In genomic region chr3:98104851-98105471, GRCm38 (mm10) we compare ENCODE assay signal across 11 mouse cellular contexts. TPM values are rescaled to one million over a fixed set of nuclear protein-coding genes. Genes with fewer than 3 reads are reported as not detected.
DNase-seq lines count a peak whose midpoint lies in the region; ATAC-seq and TF ChIP-seq lines count a peak whose summit lies in the region.
"Had no signal": no experiment of that assay in that cellular context is flagged by ENCODE, and none has a peak within 500 bp of the region (broad histone marks: within the 10 kb centered on the region; RNA-seq: fewer than 3 reads in every experiment).

No protein-coding gene starts in this region.

- H3K9me3 ChIP-seq in forebrain, postnatal 0 days (ENCODE audit: low read length): 0 out of 2 replicates have a peak, but pooled peaks cover 4% of the 10 kb centered on the region
- H3K9me3 ChIP-seq in kidney, postnatal 0 days (replicated peaks; ENCODE audit: low read length): no peaks in the 10 kb centered on the region; the same call in 1 of the 2 replicates
- no peaks in the 10 kb centered on the region for H3K9me3 ChIP-seq in neural tube, embryonic 15.5 days (replicated peaks)

- H3K4me3 ChIP-seq in forebrain, postnatal 0 days (ENCODE audit: low read depth, low read length): no peak overlapping the region
- no peak overlapping the region for H3K4me3 ChIP-seq in kidney, postnatal 0 days (replicated peaks; ENCODE audit: low read depth, low read length)
- no peak overlapping the region for H3K4me3 ChIP-seq in neural tube, embryonic 15.5 days (replicated peaks)
- H3K4me3 ChIP-seq: megakaryocyte, embryonic 14.5 days had no signal

- H3K4me2 ChIP-seq in forebrain, postnatal 0 days (ENCODE audit: low read depth): no peak overlapping the region
- no peak overlapping the region for H3K4me2 ChIP-seq in kidney, postnatal 0 days (ENCODE audit: low read length)
- H3K4me2 ChIP-seq in neural tube, embryonic 15.5 days: no peak overlapping the region

- peaks cover 11% of the 10 kb centered on the region for H3K36me3 ChIP-seq in forebrain, postnatal 0 days (ENCODE audit: insufficient read depth)
- peaks cover 63% of the 10 kb centered on the region for H3K36me3 ChIP-seq in kidney, postnatal 0 days (ENCODE audit: insufficient read depth, low read length)
- peaks cover 13% of the 10 kb centered on the region for H3K36me3 ChIP-seq in neural tube, embryonic 15.5 days

- intact Hi-C loops in left cerebral cortex, postnatal 4 days (cut with DNase I): no loop called here

- no peak overlapping the region for H3K9ac ChIP-seq in forebrain, postnatal 0 days
- H3K9ac ChIP-seq in kidney, postnatal 0 days (ENCODE audit: low read depth, low read length): no peak overlapping the region
- no peak overlapping the region for H3K9ac ChIP-seq in neural tube, embryonic 15.5 days (replicated peaks)

- DNase-seq in left cerebral cortex, postnatal 4 days: peak; percentile 49
- DNase-seq in left cerebral cortex, adult 9 months (ENCODE audit: low spot score in 2 of 2): no peak
- peak; percentile 47 for DNase-seq in forebrain, postnatal 0 days
- no peak for DNase-seq in kidney, postnatal 0 days (ENCODE audit: low spot score)
- DNase-seq in right cerebral cortex, adult 18-20 months: no peak
- no peak for DNase-seq in B cell, adult 2 months

- TF ChIP-seq CTCF in forebrain, postnatal 0 days (IDR thresholded peaks at IDR 0.05; ENCODE audit: low read depth): no peak
- TF ChIP-seq CTCF in kidney, postnatal 0 days (IDR thresholded peaks at IDR 0.05; ENCODE audit: low read depth): no peak

- H3K27ac ChIP-seq in forebrain, postnatal 0 days (ENCODE audit: low read depth, low read length): peak overlapping the region; percentile 29
- peak overlapping the region; percentile 15; the same call in 1 of the 2 replicates for H3K27ac ChIP-seq in kidney, postnatal 0 days
- peak overlapping the region; percentile 72 for H3K27ac ChIP-seq in neural tube, embryonic 15.5 days (replicated peaks)

- ATAC-seq in forebrain, postnatal 0 days: peak; percentile 16
- no peak for ATAC-seq in kidney, postnatal 0 days (replicated peaks; ENCODE audit: low FRiP score, low read depth)
- ATAC-seq in neural tube, embryonic 15.5 days (ENCODE audit: low FRiP score): peak; percentile 58
- no peak for ATAC-seq in megakaryocyte-erythroid progenitor cell, adult 5-6 weeks (replicated peaks; ENCODE audit: low FRiP score, low TSS enrichment, poor library complexity, severe bottlenecking)

- no peaks in the 10 kb centered on the region for H3K27me3 ChIP-seq in forebrain, postnatal 0 days (ENCODE audit: insufficient read depth, low read length)
- no peaks in the 10 kb centered on the region for H3K27me3 ChIP-seq in kidney, postnatal 0 days (ENCODE audit: insufficient read depth, low read length)
- no peaks in the 10 kb centered on the region for H3K27me3 ChIP-seq in neural tube, embryonic 15.5 days (replicated peaks)
- H3K27me3 ChIP-seq: megakaryocyte, embryonic 14.5 days had no signal

- 19% methylated on average over 9 of the region's 9 CpGs for WGBS in forebrain, postnatal 0 days
- WGBS in kidney, postnatal 0 days: 54% methylated on average over 9 of the region's 9 CpGs
- WGBS in neural tube, embryonic 15.5 days: 23% methylated on average over 9 of the region's 9 CpGs

- peaks cover 24% of the 10 kb centered on the region for H3K4me1 ChIP-seq in forebrain, postnatal 0 days (ENCODE audit: insufficient read depth)
- 0 out of 2 replicates have a peak, but pooled peaks cover 3% of the 10 kb centered on the region for H3K4me1 ChIP-seq in kidney, postnatal 0 days (replicated peaks; ENCODE audit: insufficient read depth, low read length)
- peaks cover 35% of the 10 kb centered on the region for H3K4me1 ChIP-seq in neural tube, embryonic 15.5 days

RNA-seq across cellular contexts. Expression of gene Adam30, which starts 55.5 kb away (rescaled TPM):
- total RNA-seq in left cerebral cortex, postnatal 4 days (2021): not detected
- total RNA-seq in forebrain, postnatal 0 days (2014; rRNA removed): not detected in 2 replicates
- not detected in 2 replicates for polyA plus RNA-seq in forebrain, postnatal 0 days (2015; fragmentation: Nextera tagmentation; extraction: Ambion mirVana)
- not detected in 2 replicates for polyA plus RNA-seq in kidney, postnatal 0 days (2015; fragmentation: Nextera tagmentation; extraction: Ambion mirVana)
- not detected in 2 replicates for polyA plus RNA-seq in neural tube, embryonic 15.5 days (2015; fragmentation: Nextera tagmentation; extraction: Ambion mirVana)
- not detected in 2 replicates for total RNA-seq in megakaryocyte-erythroid progenitor cell, adult 5-6 weeks (2014; fragmentation: Nextera tagmentation)
- 0.09 and 0.50 TPM in 2 replicates for total RNA-seq in megakaryocyte-erythroid progenitor cell, adult 5-6 weeks (2017)
- total RNA-seq: MEL had no signal
- polyA plus RNA-seq: stomach, embryonic 14.5 days had no signal

Comparison
In these comparisons a context has a peak if more than half of its experiments do, and no peak if none do; other contexts are left out.
1. DNase-seq: peak in left cerebral cortex, postnatal 4 days (single experiment) and forebrain, postnatal 0 days (single experiment); none in left cerebral cortex, adult 9 months (0 of 2), kidney, postnatal 0 days (single experiment), right cerebral cortex, adult 18-20 months (single experiment) and B cell, adult 2 months (0 of 2).
2. ATAC-seq: peak in forebrain, postnatal 0 days (single experiment) and neural tube, embryonic 15.5 days (single experiment); none in kidney, postnatal 0 days (single experiment) and megakaryocyte-erythroid progenitor cell, adult 5-6 weeks (single experiment).
3. H3K27ac ChIP-seq: peak in every context shown above with its lines; median percentile 72 in neural tube, embryonic 15.5 days; 29 in forebrain, postnatal 0 days; 15 in kidney, postnatal 0 days.